Mouse (Mus musculus): Measurements from ENCODE around the gene Prss57. TPM values are rescaled to one million over a fixed set of nuclear protein-coding genes. Genes with fewer than 3 reads are reported as not detected.

Prss57 gene
- polyA plus RNA-seq, 1 experiment, result 23.4 TPM

GRCm38 (mm10) chr10:79789581-79789980 lies 1.2 kb downstream of the Prss57 start:
- Histone ChIP-seq H3K4me1 (replicated peaks; ENCODE audit: control insufficient read depth, insufficient read depth, low read length) (peaks cover 54% of the 10 kb centered on the region), H3K27ac (ENCODE audit: control insufficient read depth, insufficient read depth, low read length) (peak overlapping the region; percentile 87), H3K4me3 (ENCODE audit: control insufficient read depth, insufficient read depth, low read length) (no peak overlapping the region), H3K36me3 (ENCODE audit: control insufficient read depth, insufficient read depth, low read length) (no peaks in the 10 kb centered on the region), H3K27me3 (ENCODE audit: control insufficient read depth, insufficient read depth, low read length) (no peaks in the 10 kb centered on the region)
- WGBS, result 33% methylated on average over 2 of the region's 2 CpGs
- TF ChIP-seq POLR2A (IDR thresholded peaks at IDR 0.05; ENCODE audit: control insufficient read depth, extremely low read depth, insufficient read depth, low read length, poor library complexity) (no peak), CTCF (IDR thresholded peaks at IDR 0.05; ENCODE audit: borderline replicate concordance, control insufficient read depth, extremely low read depth, insufficient read depth, low read length, poor library complexity) (no peak)
- no peak for DNase-seq

- H3K4me1 ChIP-seq (replicated peaks; ENCODE audit: control insufficient read depth, insufficient read depth, low read length), result peaks cover 48% of the 10 kb centered on the region
- peak overlapping the region; percentile 31 for H3K4me3 ChIP-seq (ENCODE audit: control insufficient read depth, insufficient read depth, low read length)
- 3% methylated on average over 7 of the region's 7 CpGs for WGBS
- no peaks in the 10 kb centered on the region for H3K27me3 ChIP-seq (ENCODE audit: control insufficient read depth, insufficient read depth, low read length)
- no peaks in the 10 kb centered on the region for H3K36me3 ChIP-seq (ENCODE audit: control insufficient read depth, insufficient read depth, low read length)
- DNase-seq, result peak; percentile 76
- peak overlapping the region; percentile 87 for H3K27ac ChIP-seq (ENCODE audit: control insufficient read depth, insufficient read depth, low read length)
- peak; percentile 52; the same call in 1 of the 2 replicates for TF ChIP-seq CTCF (IDR thresholded peaks at IDR 0.05; ENCODE audit: borderline replicate concordance, control insufficient read depth, extremely low read depth, insufficient read depth, low read length, poor library complexity)
- TF ChIP-seq POLR2A (IDR thresholded peaks at IDR 0.05; ENCODE audit: control insufficient read depth, extremely low read depth, insufficient read depth, low read length, poor library complexity), result no peak
Observed at GRCm38 (mm10) chr10:79788386-79789158, 2.2 kb downstream of the Prss57 start.

- Histone ChIP-seq H3K27ac (ENCODE audit: control insufficient read depth, insufficient read depth, low read length) (no peak overlapping the region), H3K4me3 (ENCODE audit: control insufficient read depth, insufficient read depth, low read length) (no peak overlapping the region), H3K4me1 (replicated peaks; ENCODE audit: control insufficient read depth, insufficient read depth, low read length) (peaks cover 59% of the 10 kb centered on the region), H3K27me3 (ENCODE audit: control insufficient read depth, insufficient read depth, low read length) (no peaks in the 10 kb centered on the region), H3K36me3 (ENCODE audit: control insufficient read depth, insufficient read depth, low read length) (no peaks in the 10 kb centered on the region)
- peak; percentile 61 for DNase-seq
- no peak for TF ChIP-seq CTCF (IDR thresholded peaks at IDR 0.05; ENCODE audit: borderline replicate concordance, control insufficient read depth, extremely low read depth, insufficient read depth, low read length, poor library complexity)
- no peak for TF ChIP-seq POLR2A (IDR thresholded peaks at IDR 0.05; ENCODE audit: control insufficient read depth, extremely low read depth, insufficient read depth, low read length, poor library complexity)
- 86% methylated on average over 27 of the region's 27 CpGs for WGBS
Observed at GRCm38 (mm10) chr10:79783920-79784800, 6.6 kb downstream of the Prss57 start.

- H3K4me3 ChIP-seq (ENCODE audit: control insufficient read depth, insufficient read depth, low read length), result no peak overlapping the region
- 93% methylated on average over 7 of the region's 7 CpGs for WGBS
- H3K27ac ChIP-seq (ENCODE audit: control insufficient read depth, insufficient read depth, low read length), result no peak overlapping the region
- peaks cover 53% of the 10 kb centered on the region for H3K4me1 ChIP-seq (replicated peaks; ENCODE audit: control insufficient read depth, insufficient read depth, low read length)
- H3K36me3 ChIP-seq (ENCODE audit: control insufficient read depth, insufficient read depth, low read length), result no peaks in the 10 kb centered on the region
- no peak for DNase-seq
- TF ChIP-seq POLR2A (IDR thresholded peaks at IDR 0.05; ENCODE audit: control insufficient read depth, extremely low read depth, insufficient read depth, low read length, poor library complexity) (no peak), CTCF (IDR thresholded peaks at IDR 0.05; ENCODE audit: borderline replicate concordance, control insufficient read depth, extremely low read depth, insufficient read depth, low read length, poor library complexity) (no peak)
- no peaks in the 10 kb centered on the region for H3K27me3 ChIP-seq (ENCODE audit: control insufficient read depth, insufficient read depth, low read length)
Observed at GRCm38 (mm10) chr10:79783050-79783449, 7.7 kb downstream of the Prss57 start.

- H3K27me3 ChIP-seq (ENCODE audit: control insufficient read depth, insufficient read depth, low read length), result no peaks in the 10 kb centered on the region
- H3K4me3 ChIP-seq (ENCODE audit: control insufficient read depth, insufficient read depth, low read length), result no peak overlapping the region
- DNase-seq, result peak; percentile 67
- WGBS, result 8% methylated on average over 5 of the region's 5 CpGs
- H3K4me1 ChIP-seq (replicated peaks; ENCODE audit: control insufficient read depth, insufficient read depth, low read length), result peaks cover 45% of the 10 kb centered on the region
- H3K36me3 ChIP-seq (ENCODE audit: control insufficient read depth, insufficient read depth, low read length), result no peaks in the 10 kb centered on the region
- TF ChIP-seq CTCF (IDR thresholded peaks at IDR 0.05; ENCODE audit: borderline replicate concordance, control insufficient read depth, extremely low read depth, insufficient read depth, low read length, poor library complexity) (no peak), POLR2A (IDR thresholded peaks at IDR 0.05; ENCODE audit: control insufficient read depth, extremely low read depth, insufficient read depth, low read length, poor library complexity) (no peak)
- peak overlapping the region; percentile 54 for H3K27ac ChIP-seq (ENCODE audit: control insufficient read depth, insufficient read depth, low read length)
Observed at GRCm38 (mm10) chr10:79781956-79782355, 8.8 kb downstream of the Prss57 start.

- TF ChIP-seq CTCF (IDR thresholded peaks at IDR 0.05; ENCODE audit: borderline replicate concordance, control insufficient read depth, extremely low read depth, insufficient read depth, low read length, poor library complexity) (no peak), POLR2A (IDR thresholded peaks at IDR 0.05; ENCODE audit: control insufficient read depth, extremely low read depth, insufficient read depth, low read length, poor library complexity) (no peak)
- Histone ChIP-seq H3K36me3 (ENCODE audit: control insufficient read depth, insufficient read depth, low read length) (no peaks in the 10 kb centered on the region), H3K4me3 (ENCODE audit: control insufficient read depth, insufficient read depth, low read length) (peak overlapping the region; percentile 19), H3K27me3 (ENCODE audit: control insufficient read depth, insufficient read depth, low read length) (no peaks in the 10 kb centered on the region), H3K27ac (ENCODE audit: control insufficient read depth, insufficient read depth, low read length) (no peak overlapping the region), H3K4me1 (replicated peaks; ENCODE audit: control insufficient read depth, insufficient read depth, low read length) (peaks cover 43% of the 10 kb centered on the region)
- 42% methylated on average over 21 of the region's 21 CpGs for WGBS
- no peak for DNase-seq
Observed at GRCm38 (mm10) chr10:79781139-79781538, 9.6 kb downstream of the Prss57 start.

Measured in thymus, adult 2 months (tissue).